Mouse (Mus musculus) c-Kit-negative CD71-positive TER-119-positive erythroid progenitor cells, embryonic 14.5 days (primary cell): ENCODE results near the gene Trim17.

ENCODE experiments used
- DNase-seq: peaks from one replicate; pipeline ENCODE4 v3.0.0-alpha.2; 2013; ENCODE audit warnings: low read depth, low spot score

The Trim17 gene

DNA sequence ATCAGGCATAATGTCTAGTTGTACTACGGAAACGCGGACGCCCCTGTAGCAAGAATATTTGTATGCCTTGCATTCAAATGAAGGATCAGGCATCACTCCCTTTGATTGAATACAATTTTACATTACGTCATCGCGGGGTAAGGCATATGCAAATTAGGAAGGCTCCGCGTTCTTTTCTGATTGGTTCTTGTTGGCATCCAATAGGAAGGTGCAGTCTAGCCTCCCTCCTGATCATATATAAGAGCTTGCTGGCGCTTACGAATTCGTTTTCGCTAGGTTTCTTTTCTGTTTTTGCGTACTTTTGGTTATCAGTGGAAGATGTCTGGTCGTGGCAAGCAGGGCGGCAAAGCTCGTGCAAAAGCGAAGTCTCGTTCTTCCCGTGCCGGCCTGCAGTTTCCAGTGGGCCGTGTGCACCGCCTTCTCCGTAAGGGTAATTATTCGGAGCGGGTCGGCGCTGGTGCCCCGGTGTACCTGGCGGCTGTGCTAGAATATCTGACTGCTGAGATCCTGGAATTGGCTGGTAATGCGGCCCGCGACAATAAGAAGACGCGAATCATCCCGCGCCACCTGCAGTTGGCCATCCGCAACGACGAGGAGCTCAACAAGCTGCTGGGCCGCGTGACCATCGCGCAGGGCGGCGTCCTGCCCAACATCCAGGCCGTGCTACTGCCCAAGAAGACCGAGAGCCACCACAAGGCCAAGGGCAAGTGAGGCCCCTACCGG is at the start of gene Trim17, which contains the start of gene Hist3h2a:
Gene Trim17, plus strand, starts transcription at position 266 of the 723 bp plus-strand sequence.
Gene Hist3h2a, plus strand, starts transcription at position 266 of the 723 bp plus-strand sequence.
- DNase-seq: peak; percentile 93

DNA sequence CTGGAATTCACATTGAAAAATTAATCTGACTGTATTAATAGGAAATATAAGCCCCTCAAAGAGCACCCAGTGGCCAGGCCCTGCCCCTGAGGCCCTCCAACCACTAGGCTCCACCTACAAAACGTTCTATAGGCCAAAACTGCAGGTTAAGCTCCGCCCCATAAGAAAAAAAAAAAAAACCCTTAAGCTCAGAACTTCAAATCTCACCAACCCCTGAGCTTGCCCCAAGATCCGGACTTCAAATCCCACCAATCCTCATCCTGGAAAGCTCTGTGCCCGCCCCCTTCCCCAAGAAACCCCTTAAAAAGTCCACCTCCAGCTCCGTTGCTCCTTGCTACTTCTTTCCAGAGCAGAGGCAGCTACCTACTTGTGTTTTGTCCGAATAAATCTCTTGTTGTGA is 49.6 kb upstream of the Trim17 start:
- no peak for DNase-seq

DNA sequence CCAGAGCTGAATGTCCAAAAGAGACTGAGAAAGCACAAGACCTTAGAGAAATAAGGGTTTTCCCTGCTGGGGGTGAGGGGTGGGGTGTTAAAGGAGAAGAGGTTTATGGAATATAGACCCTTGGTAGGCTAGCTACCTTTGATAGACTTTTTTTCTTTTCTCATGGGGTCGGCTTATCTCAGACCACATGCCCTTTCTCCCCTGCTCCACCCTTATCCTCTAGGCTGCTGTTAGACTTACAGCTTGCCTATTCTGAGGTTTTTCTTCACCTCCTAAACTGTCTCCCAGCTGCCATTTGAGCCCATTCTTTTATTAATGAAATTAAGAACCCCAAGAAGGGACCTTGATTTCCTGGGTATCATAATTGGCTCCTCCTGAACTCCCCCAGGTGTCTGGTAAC is 40.7 kb upstream of the Trim17 start:
- no peak for DNase-seq

DNA sequence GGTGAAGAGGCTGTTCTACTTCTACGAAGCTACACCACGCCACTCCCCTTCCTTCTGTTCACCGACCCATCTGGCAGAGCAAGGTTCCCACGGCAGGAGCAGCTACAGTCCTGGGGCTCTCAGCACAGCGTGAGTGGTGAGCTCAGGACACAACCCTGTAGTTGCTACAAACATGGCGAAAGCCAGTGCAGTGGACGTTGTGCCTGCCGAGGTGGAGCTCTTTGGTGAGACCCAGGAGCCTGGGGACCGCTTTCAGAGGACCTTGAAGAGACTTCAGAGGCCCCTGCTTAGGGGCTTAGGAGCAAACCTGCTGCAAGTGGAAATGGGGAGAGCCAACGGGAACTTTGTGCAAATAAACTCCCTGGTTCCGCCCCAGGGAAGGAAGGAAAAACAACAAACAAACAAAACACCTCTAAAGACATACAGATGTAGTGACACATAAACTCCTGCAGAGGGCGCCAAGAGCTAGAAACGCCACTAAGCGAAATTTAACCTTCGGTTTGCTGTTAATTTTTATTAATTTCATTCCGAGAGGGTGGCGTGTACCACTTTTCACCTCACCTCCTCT is 39.9 kb upstream of the Trim17 start:
- DNase-seq: peak; percentile 68

DNA sequence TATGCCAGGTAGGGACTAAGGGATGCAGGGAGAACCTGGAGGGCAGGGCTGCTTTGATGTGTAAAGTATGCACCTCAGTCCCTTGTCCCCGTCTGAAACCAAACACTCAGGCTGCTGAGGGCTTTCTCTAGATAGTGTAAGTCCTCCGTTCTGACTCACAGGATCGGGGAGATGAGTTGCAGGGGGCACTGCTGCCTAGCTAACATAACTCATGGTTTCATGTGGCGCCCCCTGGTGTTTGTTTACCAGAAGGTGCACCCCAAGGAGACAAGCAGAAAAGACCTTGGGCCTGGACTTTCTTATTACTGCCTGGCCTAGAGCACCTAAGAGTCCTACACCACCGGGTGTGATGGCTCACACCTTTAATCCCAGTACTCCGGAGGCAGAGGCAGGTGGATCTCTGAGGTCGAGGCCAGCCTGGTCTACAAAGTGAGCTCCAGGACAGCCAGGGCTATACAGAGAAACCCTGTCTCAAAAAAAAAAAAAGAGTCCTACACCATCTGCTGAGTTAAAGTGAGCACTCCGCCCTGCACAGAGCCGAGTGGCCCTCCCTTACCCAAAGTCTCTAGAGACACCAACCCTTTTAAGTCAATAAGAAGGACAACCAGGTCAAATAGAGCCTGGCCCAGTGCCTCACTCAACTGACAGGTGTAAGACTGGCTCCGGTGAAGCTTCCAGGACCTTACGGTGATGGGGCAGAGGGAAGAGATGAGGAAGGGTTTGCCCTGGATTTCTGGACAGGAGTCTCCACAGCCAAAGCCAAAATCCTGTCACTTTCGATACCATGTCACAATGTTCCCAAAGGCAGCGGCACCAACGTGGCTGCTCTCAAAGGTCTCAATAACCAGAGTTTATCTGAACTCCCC is 37.4 kb upstream of the Trim17 start:
- DNase-seq: peak; percentile 90

DNA sequence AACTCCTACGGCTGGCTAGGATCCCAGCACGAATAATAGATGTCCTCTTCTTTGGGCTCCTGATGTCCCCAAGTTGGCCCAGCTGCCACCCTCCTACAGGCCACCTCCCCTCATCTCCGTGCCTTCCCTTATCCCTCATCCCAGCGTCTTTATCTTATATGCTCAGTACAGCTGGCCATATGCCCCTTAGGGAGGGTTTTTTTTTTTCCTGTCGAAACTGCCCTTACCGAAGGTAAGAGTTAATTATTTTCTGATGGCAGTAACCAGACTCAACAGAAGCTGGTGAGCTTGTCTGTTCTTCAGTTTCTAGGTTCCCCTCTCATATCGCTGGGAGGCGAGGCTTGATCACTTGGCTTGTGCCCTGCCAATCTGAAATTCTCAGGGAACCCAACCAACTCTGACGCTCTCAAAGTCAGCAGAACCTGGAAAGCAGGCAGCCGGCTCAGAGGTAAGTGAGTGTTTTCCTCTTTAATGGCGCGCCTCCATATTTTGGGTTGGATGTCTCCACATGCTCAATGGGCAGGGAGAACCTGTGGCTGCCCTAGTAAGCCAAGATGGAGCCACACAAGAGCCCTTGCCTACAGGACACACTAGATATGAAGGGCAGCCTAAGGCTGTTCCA is 36.6 kb upstream of the Trim17 start, which contains the start of gene Btnl10:
Gene Btnl10, plus strand, starts transcription at position 164 of the 622 bp plus-strand sequence.
- peak; percentile 64 for DNase-seq

DNA sequence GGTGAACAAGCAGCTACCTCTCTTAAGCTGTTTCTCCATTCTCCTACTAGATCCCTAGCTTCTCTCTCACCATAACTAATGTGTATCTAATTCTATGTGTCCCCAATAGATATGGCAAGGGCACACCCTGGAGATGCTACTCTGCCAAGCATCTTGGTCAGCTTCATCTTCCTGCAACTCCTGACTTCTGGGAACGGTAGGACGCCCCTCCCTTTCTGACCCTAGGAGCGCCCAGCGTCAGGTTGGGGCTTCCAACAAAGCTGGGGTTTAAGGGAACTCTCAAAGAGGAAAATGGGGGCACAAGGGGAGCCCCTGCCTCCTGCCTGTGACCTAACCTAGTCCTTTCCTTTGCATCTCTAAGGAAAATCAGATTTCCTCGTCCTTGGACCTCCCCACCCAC is 35.7 kb upstream of the Trim17 start:
- DNase-seq: no peak

DNA sequence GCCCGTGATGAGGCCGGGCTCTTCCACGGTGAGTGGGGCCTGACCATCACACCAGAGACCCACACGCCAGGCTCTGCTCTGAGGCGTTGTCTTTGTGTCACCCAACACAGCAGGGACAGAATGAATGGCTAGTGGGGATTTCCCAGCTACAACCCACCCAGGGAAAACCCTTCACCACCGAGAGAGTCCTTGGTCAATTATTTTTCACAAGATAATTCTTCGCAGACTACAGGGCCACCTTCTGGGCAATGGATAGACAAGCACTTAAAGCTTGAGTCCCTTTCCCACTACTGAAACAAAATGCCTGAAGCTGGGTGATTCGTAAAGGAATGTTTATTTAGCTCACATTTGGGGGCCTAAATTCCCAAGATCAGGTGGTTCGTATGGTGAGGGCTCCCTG is 32.1 kb upstream of the Trim17 start:
- DNase-seq: no peak

DNA sequence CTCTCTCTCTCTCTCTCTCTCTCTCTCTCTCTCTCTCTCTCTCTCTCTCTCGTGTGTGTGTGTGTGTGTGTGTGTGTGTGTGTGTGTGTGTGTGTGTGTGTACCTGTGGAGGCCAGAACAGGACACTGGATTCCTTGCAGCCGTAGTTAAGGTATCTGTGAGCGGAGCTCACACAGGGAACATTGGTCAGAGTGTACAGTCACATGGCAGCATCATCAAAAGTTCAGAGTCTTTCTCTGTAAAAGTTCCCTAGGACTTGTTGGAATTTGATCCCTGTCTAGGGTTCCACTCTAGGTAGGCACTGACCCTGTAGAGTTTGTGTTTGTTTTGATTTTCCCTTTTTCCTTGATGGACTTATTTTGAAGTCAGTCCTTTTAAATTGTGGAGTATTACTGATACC is 27.8 kb upstream of the Trim17 start:
- no peak for DNase-seq

DNA sequence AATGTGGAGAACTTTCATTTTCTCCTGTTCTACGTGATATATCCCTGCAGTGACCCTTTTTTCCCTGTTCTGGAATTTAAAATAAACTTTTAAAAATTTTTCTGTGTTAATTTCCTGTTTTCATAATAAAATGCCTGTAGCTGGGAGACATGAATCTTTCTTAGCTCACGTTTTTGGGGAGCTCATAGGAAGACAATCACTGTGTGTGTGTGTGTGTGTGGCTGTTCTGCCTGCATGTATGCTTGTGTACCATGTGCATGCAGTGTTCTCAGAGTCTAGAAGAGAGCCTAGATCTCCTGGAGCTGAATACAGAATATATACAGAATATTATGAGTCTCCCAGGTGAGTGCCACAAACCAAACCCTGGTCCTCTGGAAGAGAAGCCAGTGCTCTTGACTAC is 27.4 kb upstream of the Trim17 start:
- no peak for DNase-seq

DNA sequence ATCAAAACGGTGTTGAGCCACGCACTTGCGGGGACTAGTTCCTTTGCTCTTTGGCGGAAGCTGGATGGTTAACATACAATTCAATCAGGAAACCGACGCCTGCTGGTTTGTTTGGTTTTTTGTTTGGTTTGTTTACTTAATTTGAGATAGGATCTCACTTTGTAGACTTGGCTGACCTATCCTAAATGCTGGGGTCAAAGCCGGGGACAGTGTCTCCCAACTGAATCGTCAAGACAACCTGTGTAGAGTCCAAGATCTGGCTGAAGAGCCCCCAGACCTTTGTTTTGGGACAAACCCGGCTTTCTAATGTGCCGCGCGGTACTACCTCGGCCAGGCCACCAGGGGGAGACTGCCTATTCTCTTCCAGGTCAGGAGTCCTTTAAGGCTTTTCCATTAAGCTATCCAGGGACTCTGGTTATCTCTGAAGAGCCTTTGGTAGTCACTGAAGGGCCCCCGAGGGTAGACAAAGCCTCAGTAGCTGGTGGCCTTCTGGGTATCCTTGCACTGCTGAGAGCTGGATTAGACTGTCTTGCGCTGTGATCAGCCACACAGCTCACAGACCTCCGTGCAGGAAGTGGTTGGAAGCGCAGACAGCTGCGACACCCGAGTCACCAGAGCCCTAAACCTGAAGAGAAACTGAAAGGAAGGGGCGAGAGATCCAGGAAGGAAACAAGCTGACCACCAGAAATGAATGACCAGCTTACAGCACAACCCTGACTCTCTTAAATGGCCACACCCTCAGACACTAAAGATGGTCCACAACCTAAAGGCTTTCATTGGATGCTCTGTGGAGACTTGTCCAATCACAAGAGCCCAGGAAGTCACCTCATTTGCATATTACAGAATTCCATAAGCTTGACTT is 26.5 kb upstream of the Trim17 start:
- no peak for DNase-seq

DNA sequence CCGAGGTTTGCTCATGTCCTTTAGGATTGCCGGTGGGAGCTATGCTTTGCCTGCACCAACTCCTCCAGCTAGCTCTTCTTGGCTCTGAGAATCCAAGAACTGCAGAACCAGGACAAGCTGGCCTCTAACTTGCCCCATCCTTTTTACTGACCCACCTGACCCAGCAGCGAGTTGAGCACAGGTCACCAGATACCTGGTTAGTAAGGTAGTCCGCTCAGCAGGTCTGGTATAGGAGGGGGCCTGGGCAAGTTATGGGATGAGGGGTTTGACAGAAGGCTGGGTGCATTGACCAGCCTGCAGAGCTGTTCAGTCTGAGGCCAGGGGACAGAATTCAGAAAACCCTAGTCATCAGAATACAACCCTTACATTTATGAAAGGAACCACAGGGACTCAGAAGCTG is 25.4 kb upstream of the Trim17 start:
- DNase-seq: no peak

DNA sequence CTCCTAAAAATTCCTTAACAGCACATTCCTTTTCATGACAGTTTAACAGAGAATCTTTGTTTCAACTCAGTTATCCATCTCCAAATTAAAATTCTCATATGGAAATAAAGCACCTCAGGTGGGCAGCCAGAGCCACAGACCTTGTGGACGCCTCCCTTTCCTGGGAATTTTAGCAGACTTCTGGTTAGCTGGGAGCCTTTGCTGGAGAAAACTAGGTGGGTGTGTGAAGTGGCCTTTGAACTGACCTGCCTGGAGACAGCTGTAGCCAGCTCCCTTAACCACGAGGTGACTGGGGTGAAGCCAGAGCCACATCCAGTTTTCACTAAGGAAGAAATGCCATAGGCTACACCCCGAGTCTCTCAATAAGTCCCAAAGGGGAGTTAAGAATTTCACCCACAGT is 24.8 kb upstream of the Trim17 start:
- DNase-seq: no peak

DNA sequence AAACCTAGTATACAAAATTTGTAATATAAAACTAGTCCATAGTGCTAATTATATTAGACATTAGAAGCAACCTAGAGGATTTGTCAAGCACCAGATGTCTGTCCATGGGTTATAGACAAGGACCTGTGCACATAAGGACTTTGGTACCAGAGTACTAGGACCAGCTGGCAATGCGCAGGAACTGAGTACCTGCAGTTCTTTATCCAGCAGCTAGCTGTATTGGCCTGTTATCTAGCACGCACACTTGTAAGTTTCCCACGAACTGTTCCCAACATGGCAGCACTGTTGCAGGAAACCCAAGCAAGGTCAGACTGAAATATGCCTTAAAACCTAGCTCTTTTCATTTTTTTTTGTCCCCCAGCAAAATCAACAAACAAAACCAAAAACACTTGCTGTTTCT is 24.2 kb upstream of the Trim17 start:
- no peak for DNase-seq

DNA sequence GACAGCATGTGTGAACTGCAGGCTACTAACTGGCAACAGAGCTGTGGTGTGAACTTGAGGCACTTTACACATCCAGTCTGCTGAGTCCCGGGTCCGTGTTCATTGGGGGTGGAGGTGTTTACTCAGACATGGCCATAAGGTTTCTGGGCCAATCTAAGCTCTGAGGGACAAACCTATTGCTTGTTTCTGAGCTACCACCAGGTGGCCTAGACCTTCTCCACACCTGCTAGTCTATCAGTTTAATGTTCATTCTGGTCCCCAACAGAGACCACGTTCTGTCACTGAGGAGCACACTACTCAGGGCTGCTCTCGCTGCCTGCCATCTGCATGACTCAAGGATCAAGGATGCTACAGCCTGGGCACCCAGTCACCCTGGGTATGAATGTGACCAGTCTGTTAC is 22.9 kb upstream of the Trim17 start:
- no peak for DNase-seq

DNA sequence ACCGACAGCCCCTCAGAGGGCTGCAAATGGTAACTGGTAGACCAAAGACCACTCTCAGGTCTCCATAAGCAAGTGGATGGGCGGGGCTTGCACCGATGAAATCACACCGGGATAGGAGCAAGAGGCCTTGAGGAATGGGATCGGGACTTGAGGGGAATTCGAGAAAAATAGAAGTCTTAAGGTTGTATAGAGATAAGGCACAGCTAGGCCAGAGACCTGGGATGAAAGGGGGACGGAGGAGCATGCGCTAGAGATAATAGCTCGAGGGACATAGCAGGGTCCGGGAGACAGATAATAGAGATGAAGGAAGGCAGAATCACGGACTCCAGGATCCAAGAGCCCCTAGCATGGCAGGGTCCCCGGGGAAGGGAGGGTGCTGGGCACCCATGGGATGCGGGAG is 16.6 kb upstream of the Trim17 start:
- DNase-seq: no peak

DNA sequence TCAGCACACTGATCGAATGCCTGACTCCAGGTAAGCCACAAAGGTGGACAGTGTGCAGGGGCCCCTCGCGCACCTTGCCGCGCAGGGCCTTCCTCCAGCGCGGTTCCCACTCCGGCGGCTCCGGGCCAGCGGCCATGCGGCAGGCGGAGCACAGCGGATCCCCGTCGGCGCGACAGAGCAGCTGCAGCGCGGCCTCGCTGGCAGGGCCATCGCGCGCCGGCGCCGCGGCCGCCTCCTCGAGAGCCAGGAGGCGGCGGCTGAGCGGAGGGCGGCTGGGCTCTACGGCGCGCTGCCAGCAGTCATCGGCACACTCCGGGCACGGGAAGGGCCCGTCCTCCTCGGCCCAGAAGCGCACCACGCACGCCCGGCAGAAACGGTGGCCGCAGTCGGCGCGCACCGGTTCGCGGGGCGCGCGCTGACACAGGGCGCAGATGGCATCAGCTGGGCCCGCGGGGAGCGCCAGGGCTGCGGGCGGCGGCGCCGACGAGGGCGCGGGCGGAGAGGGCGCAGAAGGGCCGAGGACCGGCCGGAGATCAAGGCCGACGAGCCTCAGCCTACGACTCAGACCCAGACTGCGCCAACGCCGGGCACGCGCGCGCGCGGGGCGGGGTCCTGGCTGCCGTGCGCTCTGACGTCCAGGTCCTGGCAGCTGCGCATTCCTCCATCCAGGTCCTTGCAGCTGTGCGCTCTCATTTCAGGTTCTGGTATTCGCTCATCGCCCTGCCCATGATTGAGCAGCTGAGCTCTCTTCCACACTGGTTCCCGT is 16.0 kb upstream of the Trim17 start, which contains the start of gene Rnf187:
Gene Rnf187, minus strand, starts transcription at position 595 of the 766 bp plus-strand sequence.
- peak; percentile 70 for DNase-seq

DNA sequence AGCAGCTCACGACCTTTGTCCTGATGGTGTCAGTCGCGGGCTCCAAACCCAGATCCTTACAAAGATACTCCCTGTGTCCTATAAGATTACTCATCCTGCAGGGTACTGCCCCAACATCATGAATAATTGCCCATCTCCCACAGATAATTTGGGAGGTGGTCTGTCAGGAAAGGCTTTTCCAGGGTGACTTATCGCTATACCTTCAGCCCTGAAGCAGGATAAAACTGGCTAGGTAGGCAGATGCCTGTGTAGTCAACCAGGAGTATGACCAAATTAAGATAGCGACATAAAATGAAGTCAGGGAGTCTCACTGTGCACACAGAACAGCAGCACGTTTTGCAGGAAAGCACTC is 15.4 kb upstream of the Trim17 start:
- no peak for DNase-seq

DNA sequence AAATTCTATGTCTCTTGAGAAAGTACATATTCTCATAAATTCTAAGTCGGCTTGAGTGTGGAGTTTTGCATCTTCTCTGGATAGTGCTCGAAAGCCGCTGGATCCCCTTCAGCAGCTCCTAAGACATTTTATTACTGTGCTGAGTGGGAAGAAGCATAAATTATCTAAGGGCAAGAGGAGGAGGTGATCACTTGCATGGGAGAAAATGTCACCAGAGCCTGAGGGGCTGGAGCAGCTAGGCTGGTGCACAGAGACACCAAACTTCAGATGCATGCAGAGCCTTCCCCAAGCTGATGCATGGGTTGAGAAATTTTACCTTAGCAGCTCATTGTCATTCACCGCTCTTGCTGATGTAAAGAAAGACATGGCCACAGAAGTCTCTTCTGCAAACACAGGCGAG is 10.3 kb upstream of the Trim17 start:
- no peak for DNase-seq

DNA sequence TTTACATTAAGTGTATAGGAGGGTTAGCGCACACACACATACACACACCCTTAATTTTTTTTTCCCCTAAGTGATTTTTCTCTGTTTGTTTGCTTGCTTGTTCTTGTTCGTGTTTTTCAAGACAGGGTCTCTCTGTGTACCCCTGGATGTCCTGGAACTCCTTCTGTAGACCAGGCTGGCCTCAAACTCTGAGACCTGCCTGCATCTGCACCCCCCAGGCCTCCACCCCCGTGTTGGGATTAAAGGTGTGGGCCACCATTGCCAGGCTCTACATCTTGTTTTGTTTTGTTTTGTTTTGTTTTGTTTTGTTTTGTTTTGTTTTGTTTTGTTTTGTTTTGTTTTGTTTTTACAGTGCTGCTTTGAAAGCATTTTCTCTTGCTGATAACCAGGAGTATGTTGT is 7.2 kb upstream of the Trim17 start:
- no peak for DNase-seq
